Mouse (Mus musculus): ENCODE data around the gene Fscn2.

Fscn2 gene

GRCm38 (mm10) chr11:120360062-120360461 is 1.3 kb upstream of the Fscn2 start:
- no peak for DNase-seq

- no peak for DNase-seq
These were observed 579 bp upstream of the Fscn2 start for GRCm38 (mm10) chr11:120360755-120361154.

- no peak for DNase-seq
These were observed 1.6 kb downstream of the Fscn2 start for GRCm38 (mm10) chr11:120362891-120363290.

DNA sequence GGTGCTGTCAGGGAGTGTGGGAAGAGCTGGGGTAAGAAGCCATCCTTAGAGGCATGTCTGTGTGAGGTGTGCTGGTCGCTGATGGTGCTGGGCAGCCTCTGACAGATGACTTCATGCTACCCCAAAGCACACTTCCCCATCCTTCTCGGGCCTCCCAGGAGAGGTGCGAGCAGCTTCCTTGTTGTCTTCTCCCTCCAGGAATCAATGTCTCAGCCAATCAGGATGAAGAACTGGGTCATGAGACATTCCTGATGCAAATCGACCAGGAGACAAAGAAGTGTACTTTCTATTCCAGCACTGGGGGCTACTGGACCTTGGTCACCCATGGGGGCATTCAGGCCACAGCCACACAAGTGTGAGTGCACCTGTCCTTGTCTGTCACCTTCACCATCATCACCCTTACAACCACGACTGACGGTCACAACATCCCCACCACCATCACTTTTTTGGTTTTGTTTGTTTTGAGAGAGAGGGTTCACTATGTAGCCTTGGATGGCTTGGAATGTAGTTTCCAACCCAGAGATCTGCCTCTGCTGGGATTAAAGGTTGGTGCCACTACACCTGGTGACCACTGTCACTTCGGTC is 5.2 kb downstream of the Fscn2 start:
- no peak for DNase-seq

- peak; percentile 79 to 81 for DNase-seq
These were observed 8.3 kb downstream of the Fscn2 start for GRCm38 (mm10) chr11:120369656-120370055.

- DNase-seq = no peak
These were observed 11.7 kb downstream of the Fscn2 start for GRCm38 (mm10) chr11:120373025-120373424.

DNA sequence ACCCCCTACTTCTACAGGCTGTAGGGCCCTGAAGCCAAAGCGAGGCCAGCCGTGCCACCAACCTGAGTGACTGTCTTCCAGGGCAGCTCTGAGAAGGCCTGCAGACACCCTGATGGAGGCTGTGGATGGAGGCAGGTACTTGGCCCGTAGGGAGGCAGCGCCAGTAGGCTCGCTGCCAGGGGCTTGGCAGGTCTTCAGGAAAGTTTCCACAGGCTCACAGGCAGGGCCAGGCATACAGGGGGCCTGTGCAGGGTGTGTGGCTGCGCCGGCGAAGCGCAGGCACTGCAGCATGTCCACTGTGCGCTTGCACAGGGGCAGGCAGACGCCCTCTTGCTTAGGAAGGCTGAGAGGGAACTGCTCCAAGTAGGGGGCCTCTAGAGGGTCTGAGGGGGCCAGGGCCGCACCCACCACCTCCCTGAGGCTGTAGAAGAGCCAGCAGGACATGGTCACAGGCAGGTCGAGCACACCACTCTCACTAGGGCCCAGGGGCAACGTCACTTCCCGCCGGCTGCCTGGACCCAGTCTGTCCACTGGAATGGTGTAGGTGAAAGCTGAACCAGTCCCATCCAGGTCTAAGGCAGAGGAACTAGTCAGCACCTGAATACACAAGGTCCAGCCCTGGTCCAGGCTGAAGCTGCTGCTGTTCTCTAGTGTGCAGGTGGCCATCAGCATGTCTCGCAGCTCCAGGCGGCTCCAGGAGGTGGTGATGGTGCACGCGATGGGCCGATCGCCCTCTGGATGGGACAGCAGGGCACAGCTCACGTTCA is 12.7 kb downstream of the Fscn2 start:
- no peak for DNase-seq

- no peak for DNase-seq
These were observed 14.0 kb downstream of the Fscn2 start for GRCm38 (mm10) chr11:120375324-120375723.

GRCm38 (mm10) chr11:120376302-120377160 is 15.2 kb downstream of the Fscn2 start:
- DNase-seq = no peak

DNA sequence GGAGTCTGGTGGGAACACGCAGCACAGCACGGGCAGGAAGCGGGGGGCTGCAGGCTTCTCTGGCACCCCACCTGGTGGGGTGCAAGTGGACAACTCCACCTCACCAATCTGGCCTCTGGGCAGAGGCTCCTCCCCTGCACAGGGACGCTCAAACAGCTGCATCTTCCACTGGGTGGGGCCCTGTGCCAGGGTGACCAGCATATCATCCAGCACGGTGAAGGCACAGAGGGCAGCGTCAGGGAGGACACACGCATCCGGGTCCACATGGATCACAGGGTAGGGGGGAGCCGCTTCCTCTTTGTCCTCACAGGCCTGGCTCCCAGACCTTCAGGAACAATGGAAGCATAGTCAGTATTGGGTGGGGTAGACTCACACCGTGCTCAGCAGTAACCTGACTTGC is 16.0 kb downstream of the Fscn2 start:
- no peak for DNase-seq

- DNase-seq = peak in 1 of 2 experiments; percentile 16
These were observed 16.8 kb downstream of the Fscn2 start for GRCm38 (mm10) chr11:120378031-120378610.

- DNase-seq = peak; percentile 94
These were observed 17.5 kb downstream of the Fscn2 start, which contains the start of gene Faap100 for GRCm38 (mm10) chr11:120378611-120379540. Gene Faap100, minus strand, starts transcription at chr11:120378764.

- no peak for DNase-seq
These were observed 18.9 kb downstream of the Fscn2 start for GRCm38 (mm10) chr11:120380271-120380670.

GRCm38 (mm10) chr11:120381157-120381556 is 19.8 kb downstream of the Fscn2 start:
- DNase-seq = no peak

GRCm38 (mm10) chr11:120382509-120382908 is 21.2 kb downstream of the Fscn2 start:
- no peak for DNase-seq

- DNase-seq = no peak
These were observed 25.3 kb downstream of the Fscn2 start for GRCm38 (mm10) chr11:120386632-120387031.

- DNase-seq = no peak
These were observed 25.8 kb downstream of the Fscn2 start for GRCm38 (mm10) chr11:120387157-120387556.

- DNase-seq = no peak
These were observed 27.2 kb downstream of the Fscn2 start for GRCm38 (mm10) chr11:120388580-120388979.

- no peak for DNase-seq
These were observed 34.3 kb downstream of the Fscn2 start for GRCm38 (mm10) chr11:120395661-120396060.

DNA sequence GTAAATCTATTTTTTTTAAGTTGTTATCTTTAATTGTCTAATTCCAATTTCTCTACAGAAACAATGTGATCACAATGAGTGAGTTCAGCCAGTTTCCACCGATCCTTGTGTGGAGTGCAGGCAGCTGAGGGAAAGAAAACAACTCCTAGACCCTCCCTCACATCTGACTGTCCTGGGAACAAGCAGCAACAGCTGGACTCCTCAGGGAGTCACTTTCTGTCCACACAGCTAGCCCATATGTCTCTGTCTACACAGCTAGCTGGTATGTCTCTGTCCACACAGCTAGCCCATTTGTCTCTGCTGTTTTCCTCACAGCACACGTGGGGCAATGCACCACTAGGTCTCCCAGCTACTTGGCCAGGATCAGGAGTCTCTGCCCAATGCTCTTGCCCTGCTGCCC is 36.3 kb downstream of the Fscn2 start:
- DNase-seq = no peak

DNA sequence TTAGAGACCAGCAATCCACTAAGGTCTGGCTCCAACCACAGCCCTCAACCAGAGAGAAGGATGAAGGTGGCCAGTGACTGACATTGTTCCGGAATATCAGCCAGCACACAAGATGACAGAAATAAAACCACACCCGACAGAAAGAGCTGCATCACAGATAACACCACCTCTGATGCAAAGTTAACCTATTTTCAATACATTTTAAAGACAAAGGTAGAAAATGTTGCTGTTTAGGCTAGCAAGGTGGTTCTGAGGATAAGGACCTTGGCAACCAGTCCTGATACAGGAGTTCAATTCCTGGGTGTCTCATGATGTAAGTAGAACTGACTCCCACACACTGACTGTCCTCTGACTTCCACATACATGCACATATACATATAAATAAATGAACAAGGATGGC is 38.0 kb downstream of the Fscn2 start:
- DNase-seq = no peak

DNA sequence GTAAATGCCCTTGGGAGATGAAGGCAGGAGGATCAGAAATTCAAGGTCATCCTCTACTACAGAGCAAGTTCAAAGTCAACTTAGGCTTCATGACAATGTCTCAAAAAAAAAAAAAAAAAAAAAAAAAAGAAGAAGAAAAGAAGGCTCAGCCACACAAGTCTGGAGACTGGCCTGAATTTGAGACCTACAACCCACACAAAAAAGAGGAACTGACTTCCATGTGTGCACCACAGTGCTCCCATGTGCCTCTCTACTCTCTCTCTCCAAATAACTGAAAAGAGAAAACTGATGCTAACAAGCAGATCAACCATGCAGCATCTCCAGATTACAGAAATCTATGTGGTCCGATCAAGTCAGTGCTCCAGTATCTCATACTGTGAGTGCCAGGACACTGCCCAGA is 43.5 kb downstream of the Fscn2 start:
- no peak for DNase-seq
